Mouse (Mus musculus) MEL (cell line): ENCODE results near the gene Gm42791. TPM values are rescaled to one million over a fixed set of nuclear protein-coding genes. Genes with fewer than 3 reads are reported as not detected.

Source experiments
- DNase-seq: peaks from one replicate; pipeline ENCODE4 v3.0.0; 2011; ENCODE audit warnings: low read depth, low spot score
- H3K27ac ChIP-seq: 2 replicates; pipeline ENCODE4 v1.5.1; 2012; ENCODE audit warnings: low read depth, mild to moderate bottlenecking, control low read depth, low read length, moderate library complexity; ENCODE audit not compliant: control insufficient read depth
- H3K27me3 ChIP-seq, 2 experiments: fragments of 150-350 bp in 1 of 2; sonication (generic) in 1 of 2; 2 replicates each; pipeline ENCODE4 v1.6.1; 2012; ENCODE audit warnings: low read length in 2 of 2, mild to moderate bottlenecking in 2 of 2, improper control_type of control experiment in 1 of 2, moderate library complexity in 1 of 2; ENCODE audit not compliant: insufficient read depth in 2 of 2, control insufficient read depth in 1 of 2
- H3K36me3 ChIP-seq, 2 experiments: 2 replicates each; pipeline ENCODE4 v1.6.1; 2012 to 2014; ENCODE audit warnings: low read length in 2 of 2, improper control_type of control experiment in 1 of 2, inconsistent platforms in 1 of 2, mild to moderate bottlenecking in 1 of 2; ENCODE audit not compliant: insufficient read depth in 2 of 2, control insufficient read depth in 1 of 2
- H3K4me1 ChIP-seq, 2 experiments: fragments of 150-350 bp in 1 of 2; sonication (generic) in 1 of 2; 2 replicates each; pipeline ENCODE4 v1.6.1; 2012; ENCODE audit warnings: low read length in 2 of 2, improper control_type of control experiment in 1 of 2, mild to moderate bottlenecking in 1 of 2; ENCODE audit not compliant: insufficient read depth in 2 of 2, control insufficient read depth in 1 of 2
- H3K4me3 ChIP-seq, 2 experiments: fragments of 150-350 bp in 1 of 2; sonication (generic) in 1 of 2; 2 replicates each; pipeline ENCODE4 v1.5.1; 2012; ENCODE audit warnings: low read depth in 2 of 2, low read length in 2 of 2, mild to moderate bottlenecking in 2 of 2, moderate library complexity in 2 of 2, control low read depth in 1 of 2, improper control_type of control experiment in 1 of 2; ENCODE audit not compliant: control insufficient read depth in 1 of 2, insufficient read depth in 1 of 2
- H3K79me2 ChIP-seq: 2 replicates; pipeline ENCODE4 v1.6.1; 2012; ENCODE audit warnings: mild to moderate bottlenecking, low read length, moderate library complexity; ENCODE audit not compliant: control insufficient read depth, poor library complexity, insufficient read depth
- H3K9ac ChIP-seq: 2 replicates; pipeline ENCODE4 v1.6.1; 2012; ENCODE audit warnings: low read depth, mild to moderate bottlenecking, control low read depth, low read length, moderate library complexity; ENCODE audit not compliant: control insufficient read depth, poor library complexity, severe bottlenecking
- H3K9me3 ChIP-seq: fragments of 150-350 bp; sonication (generic); replicated peaks from 2 replicates; pipeline ENCODE4 v1.6.1; 2012; ENCODE audit warnings: mild to moderate bottlenecking, low read length, improper control_type of control experiment, moderate library complexity; ENCODE audit not compliant: insufficient read depth
- CHD1 ChIP-seq: IDR thresholded peaks from 2 replicates; pipeline ENCODE4 v1.6.1; 2012; ENCODE audit warnings: low read depth, mild to moderate bottlenecking, inconsistent platforms, low read length, improper control_type of control experiment
- CTCF ChIP-seq, 3 experiments: IDR thresholded peaks in 2 of 3; conservative IDR thresholded peaks in 1 of 3; 2 replicates each; pipeline ENCODE4 v1.5.1; 2011 to 2012; ENCODE audit warnings: low read length in 3 of 3, low read depth in 2 of 3, mild to moderate bottlenecking in 2 of 3, improper control_type of control experiment in 1 of 3, inconsistent platforms in 1 of 3, mixed read lengths in 1 of 3, moderate library complexity in 1 of 3; ENCODE audit not compliant: control insufficient read depth in 1 of 3, insufficient read depth in 1 of 3, poor library complexity in 1 of 3, severe bottlenecking in 1 of 3
- E2F4 ChIP-seq: IDR thresholded peaks from 2 replicates; pipeline ENCODE4 v1.6.1; 2011; ENCODE audit warnings: low read depth, low read length, improper control_type of control experiment, borderline replicate concordance
- EP300 ChIP-seq, 2 experiments: IDR thresholded peaks; 2 replicates each; pipeline ENCODE4 v1.6.1; 2011; ENCODE audit warnings: improper control_type of control experiment in 2 of 2, low read length in 2 of 2, low read depth in 1 of 2, mild to moderate bottlenecking in 1 of 2
- ETS1 ChIP-seq: IDR thresholded peaks from 2 replicates; pipeline ENCODE4 v1.6.1; 2012; ENCODE audit warnings: low read depth, mild to moderate bottlenecking, inconsistent platforms, low read length, improper control_type of control experiment, moderate library complexity
- GABPA ChIP-seq: IDR thresholded peaks from 2 replicates; pipeline ENCODE4 v1.6.1; 2012; ENCODE audit warnings: low read depth, mild to moderate bottlenecking, inconsistent platforms, low read length, improper control_type of control experiment, moderate library complexity
- GATA1 ChIP-seq: IDR thresholded peaks from 2 replicates; pipeline ENCODE4 v1.6.1; 2011; ENCODE audit warnings: low read depth, low read length, improper control_type of control experiment
- HCFC1 ChIP-seq: IDR thresholded peaks from 2 replicates; pipeline ENCODE4 v1.6.1; 2012; ENCODE audit warnings: low read depth, mild to moderate bottlenecking, inconsistent platforms, low read length, improper control_type of control experiment, moderate library complexity
- JUND ChIP-seq: IDR thresholded peaks from 2 replicates; pipeline ENCODE4 v1.6.1; 2011; ENCODE audit warnings: low read depth, mild to moderate bottlenecking, improper control_type of control experiment, low read length
- MAX ChIP-seq: IDR thresholded peaks from 2 replicates; pipeline ENCODE4 v1.6.1; 2011; ENCODE audit warnings: low read length, improper control_type of control experiment
- NELFE ChIP-seq: IDR thresholded peaks from 2 replicates; pipeline ENCODE4 v1.6.1; 2011; ENCODE audit warnings: low read depth, low read length, improper control_type of control experiment
- POLR2A ChIP-seq, 2 experiments: IDR thresholded peaks; 2 replicates each; pipeline ENCODE4 v1.6.1; 2011 to 2012; ENCODE audit warnings: low read length in 2 of 2, mild to moderate bottlenecking in 2 of 2, control low read depth in 1 of 2, improper control_type of control experiment in 1 of 2, low read depth in 1 of 2, moderate library complexity in 1 of 2; ENCODE audit not compliant: control insufficient read depth in 1 of 2, insufficient read depth in 1 of 2, poor library complexity in 1 of 2
- RAD21 ChIP-seq: IDR thresholded peaks from 2 replicates; pipeline ENCODE4 v1.6.1; 2011; ENCODE audit warnings: mild to moderate bottlenecking, low read depth, low read length, improper control_type of control experiment
- SIN3A ChIP-seq: IDR thresholded peaks from 2 replicates; pipeline ENCODE4 v1.6.1; 2012; ENCODE audit warnings: low read length, improper control_type of control experiment, inconsistent platforms
- TAL1 ChIP-seq: IDR thresholded peaks from 2 replicates; pipeline ENCODE4 v1.6.1; 2012; ENCODE audit warnings: mild to moderate bottlenecking, inconsistent platforms, low read length, moderate library complexity, mixed read lengths
- TBP ChIP-seq: IDR thresholded peaks from 2 replicates; pipeline ENCODE4 v1.8.0; 2011; ENCODE audit warnings: low read depth, low read length, improper control_type of control experiment
- TCF12 ChIP-seq: IDR thresholded peaks from 2 replicates; pipeline ENCODE4 v1.6.1; 2014; ENCODE audit warnings: low read depth, mild to moderate bottlenecking, inconsistent platforms, low read length, improper control_type of control experiment, moderate library complexity
- UBTF ChIP-seq: IDR thresholded peaks from 2 replicates; pipeline ENCODE4 v1.6.1; 2012; ENCODE audit warnings: low read depth, mild to moderate bottlenecking, inconsistent platforms, low read length, improper control_type of control experiment, moderate library complexity, borderline replicate concordance; ENCODE audit not compliant: insufficient read depth
- USF1 ChIP-seq: IDR thresholded peaks from 2 replicates; pipeline ENCODE4 v1.6.1; 2014; ENCODE audit warnings: low read depth, mild to moderate bottlenecking, inconsistent platforms, low read length, improper control_type of control experiment, moderate library complexity
- USF2 ChIP-seq, 2 experiments: IDR thresholded peaks; 2 replicates each; pipeline ENCODE4 v1.6.1; 2011 to 2012; ENCODE audit warnings: improper control_type of control experiment in 2 of 2, low read length in 2 of 2, borderline replicate concordance in 1 of 2, inconsistent platforms in 1 of 2, low read depth in 1 of 2, mild to moderate bottlenecking in 1 of 2; ENCODE audit not compliant: insufficient read depth in 1 of 2
- polyA plus RNA-seq, 2 experiments: library from polyadenylated mRNA; stranded (reverse) in 1 of 2; unstranded in 1 of 2; fragments of >175 nt in 1 of 2; fragments of >200 nt in 1 of 2; gene quantifications; 2 replicates each; pipeline versions ENCODE4 v1.2.1 to v1.2.4; 2012; ENCODE audit warnings: low replicate concordance in 2 of 2, low read depth in 1 of 2; ENCODE audit not compliant: insufficient read length in 2 of 2, insufficient read depth in 1 of 2, missing spikeins in 1 of 2
- total RNA-seq: library from RNA; depleted of rRNA; stranded (reverse); fragments of 300-350 nt; gene quantifications from 2 replicates; pipeline ENCODE4 v1.2.3, GENCODE M21; 2012

Gene Gm42791
- total and polyA plus RNA-seq, 3 experiments: 1.2 to 2.1 TPM; not detected in 1

DNA sequence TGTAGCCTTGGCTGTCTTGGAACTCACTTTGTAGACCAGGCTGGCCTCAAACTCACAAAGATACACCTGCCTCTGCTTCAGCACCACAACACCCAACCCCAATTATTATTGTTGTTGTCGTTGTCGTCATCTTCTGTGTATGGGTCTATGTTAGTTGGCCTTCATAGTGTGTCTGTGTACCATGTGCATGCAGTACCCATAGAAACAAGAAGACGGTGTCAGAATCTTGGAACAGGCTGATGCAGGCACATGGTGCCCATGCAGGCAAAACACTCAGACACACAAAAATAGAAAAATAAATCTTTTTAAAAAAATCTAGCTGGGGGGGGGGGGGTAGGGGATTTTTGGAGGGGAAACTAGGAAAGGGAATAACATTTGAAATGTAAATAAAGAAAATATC, 22.2 kb upstream of the Gm42791 start:
- H3K27me3 ChIP-seq: no peaks in the 10 kb centered on the region
- no peak overlapping the region for H3K4me3 ChIP-seq
- TF ChIP-seq TCF12 (no peak), SIN3A (no peak), NELFE (no peak), EP300 (IDR thresholded peaks at IDR 0.05; ENCODE audit: low read depth in 1 of 2, low read length in 2 of 2) (no peak), USF1 (no peak), JUND (no peak)
- H3K36me3 ChIP-seq: peaks cover 0 to 14% of the 10 kb centered on the region in 2 experiments; a peak in 2 of 4 replicates
- H3K79me2 ChIP-seq: no peaks in the 10 kb centered on the region
- DNase-seq: no peak
- H3K9me3 ChIP-seq: no peaks in the 10 kb centered on the region
- H3K27ac ChIP-seq: no peak overlapping the region
- no peak overlapping the region for H3K9ac ChIP-seq
- H3K4me1 ChIP-seq: peaks cover 11 to 14% of the 10 kb centered on the region in 2 experiments

DNA sequence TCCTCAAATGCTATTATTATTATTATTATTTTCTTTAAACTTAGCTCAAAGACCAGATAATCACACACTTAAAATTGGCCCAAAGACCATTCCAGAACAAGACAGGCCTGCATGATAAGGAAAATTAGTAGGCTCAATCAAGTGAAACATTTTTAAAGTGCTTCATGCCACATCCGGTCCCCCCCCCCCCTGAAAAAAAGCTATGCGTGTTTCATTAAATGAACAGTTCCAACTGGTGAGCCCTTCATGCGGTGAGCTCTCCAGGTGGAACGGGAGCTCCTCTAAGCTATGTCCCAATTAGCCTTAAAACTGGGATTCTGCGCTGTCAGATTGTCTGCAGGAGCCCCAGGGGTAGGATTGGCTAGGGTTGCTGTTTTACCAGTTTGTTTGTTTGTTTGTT, 21.3 kb upstream of the Gm42791 start:
- no peak overlapping the region for H3K9ac ChIP-seq
- no peak for DNase-seq
- H3K9me3 ChIP-seq: no peaks in the 10 kb centered on the region
- H3K27ac ChIP-seq: no peak overlapping the region; the same call in 1 of the 2 replicates
- peak overlapping the region in 1 of 2 experiments; percentile 45; a peak in 3 of 4 replicates for H3K4me3 ChIP-seq
- peaks cover 0 to 14% of the 10 kb centered on the region in 2 experiments; a peak in 2 of 4 replicates for H3K36me3 ChIP-seq
- H3K79me2 ChIP-seq: no peaks in the 10 kb centered on the region
- H3K27me3 ChIP-seq: no peaks in the 10 kb centered on the region
- peaks cover 11 to 14% of the 10 kb centered on the region in 2 experiments for H3K4me1 ChIP-seq
- no peak for TF ChIP-seq USF1
- TF ChIP-seq CTCF (IDR thresholded peaks at IDR 0.05 in 2 of 3, conservative IDR thresholded peaks at IDR 0.05 in 1 of 3; ENCODE audit: control insufficient read depth in 1 of 3, insufficient read depth in 1 of 3, low read depth in 2 of 3, low read length in 3 of 3, poor library complexity in 1 of 3, severe bottlenecking in 1 of 3): no peak
- TF ChIP-seq RAD21: no peak
- TF ChIP-seq HCFC1: no peak
- no peak for TF ChIP-seq ETS1
- TF ChIP-seq GATA1: 0 out of 2 replicates have a peak, but pooled peaks have one; percentile 22
- no peak for TF ChIP-seq E2F4
- no peak for TF ChIP-seq GABPA
- no peak for TF ChIP-seq SIN3A
- TF ChIP-seq UBTF: no peak
- TF ChIP-seq POLR2A (IDR thresholded peaks at IDR 0.05; ENCODE audit: control insufficient read depth in 1 of 2, insufficient read depth in 1 of 2, low read depth in 1 of 2, low read length in 2 of 2, poor library complexity in 1 of 2): no peak
- TF ChIP-seq EP300 (IDR thresholded peaks at IDR 0.05; ENCODE audit: low read depth in 1 of 2, low read length in 2 of 2): peak in 1 of 2 experiments; percentile 3; a peak in 1 of 4 replicates
- TF ChIP-seq USF2 (IDR thresholded peaks at IDR 0.05; ENCODE audit: borderline replicate concordance in 1 of 2, insufficient read depth in 1 of 2, low read depth in 1 of 2, low read length in 2 of 2): no peak
- no peak for TF ChIP-seq MAX
- no peak for TF ChIP-seq TBP
- 0 out of 2 replicates have a peak, but pooled peaks have one; percentile 39 for TF ChIP-seq CHD1
- TF ChIP-seq TCF12: peak; percentile 40; the same call in 1 of the 2 replicates
- TF ChIP-seq TAL1: no peak
